Mouse (Mus musculus) urinary bladder, postnatal 10 days (tissue): ENCODE data around the gene Barx2.

Experiments used
- DNase-seq: peaks from one replicate; pipeline ENCODE4 v3.0.0; 2022; ENCODE audit warnings: low spot score

Gene Barx2

DNA sequence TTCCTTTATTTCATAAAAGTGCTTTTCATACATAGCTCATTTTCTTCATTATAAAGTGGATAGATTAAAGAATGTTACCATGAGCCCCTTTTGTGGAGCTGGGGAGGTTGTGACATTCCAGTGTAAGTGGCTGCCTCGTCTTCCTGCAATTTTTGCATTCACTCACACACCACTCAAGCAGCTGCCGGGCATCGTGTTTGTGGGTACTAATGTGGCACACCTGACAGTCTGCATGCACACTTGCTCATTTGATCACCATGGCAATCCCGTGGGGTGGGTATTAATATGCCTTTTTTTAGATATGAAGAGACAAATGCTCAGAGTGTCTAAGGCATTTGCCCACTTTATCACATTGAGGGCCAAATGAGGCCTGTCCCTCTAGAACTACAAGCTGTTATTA, 24.9 kb downstream of the Barx2 start:
- no peak for DNase-seq

- no peak for DNase-seq
These were observed 27.0 kb downstream of the Barx2 start for GRCm38 (mm10) chr9:31886258-31886657.

GRCm38 (mm10) chr9:31882376-31882775, 30.9 kb downstream of the Barx2 start:
- no peak for DNase-seq

DNA sequence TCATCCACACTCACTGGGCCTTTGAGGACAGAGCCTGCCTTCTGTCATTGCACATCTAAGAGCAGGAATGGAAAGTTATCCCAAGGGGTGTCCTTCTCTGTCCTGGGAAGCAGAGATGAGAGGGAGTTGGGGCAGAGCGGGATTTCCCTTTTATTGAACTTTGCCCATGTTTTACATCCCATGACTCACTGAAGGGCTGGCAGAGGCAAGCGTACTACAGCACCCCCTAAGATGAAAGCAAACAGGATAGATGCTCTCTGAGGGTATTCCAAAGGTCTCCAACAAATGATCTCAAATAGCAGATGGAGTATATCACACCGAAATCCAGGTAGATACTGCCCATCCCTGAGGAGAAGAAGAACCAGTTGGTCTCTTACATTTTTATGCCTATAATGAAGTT, 37.7 kb downstream of the Barx2 start:
- DNase-seq: no peak

DNA sequence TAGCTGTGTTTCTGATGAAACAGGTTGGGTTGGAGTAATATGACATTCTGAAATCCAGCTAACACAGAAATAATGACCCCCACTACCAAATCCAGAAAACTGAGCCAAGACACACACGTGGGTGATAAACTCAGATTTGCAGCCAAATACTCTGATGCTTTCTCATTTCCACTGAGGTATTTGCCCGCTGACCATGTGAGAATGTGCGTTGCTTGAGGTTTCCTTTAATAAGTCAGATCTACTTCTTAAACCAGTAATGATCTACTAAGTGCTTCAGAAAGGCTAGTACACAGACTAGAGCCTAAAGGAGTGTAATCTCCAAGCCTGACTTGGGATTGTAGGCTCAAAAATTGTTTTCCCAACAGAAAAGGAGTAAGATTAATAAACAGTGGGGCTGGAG, 39.0 kb downstream of the Barx2 start:
- DNase-seq: no peak

GRCm38 (mm10) chr9:31871410-31871809, 41.9 kb downstream of the Barx2 start:
- no peak for DNase-seq

GRCm38 (mm10) chr9:31868823-31869460, 44.3 kb downstream of the Barx2 start:
- no peak for DNase-seq

- DNase-seq: no peak
These were observed 49.4 kb downstream of the Barx2 start for GRCm38 (mm10) chr9:31863830-31864229.

DNA sequence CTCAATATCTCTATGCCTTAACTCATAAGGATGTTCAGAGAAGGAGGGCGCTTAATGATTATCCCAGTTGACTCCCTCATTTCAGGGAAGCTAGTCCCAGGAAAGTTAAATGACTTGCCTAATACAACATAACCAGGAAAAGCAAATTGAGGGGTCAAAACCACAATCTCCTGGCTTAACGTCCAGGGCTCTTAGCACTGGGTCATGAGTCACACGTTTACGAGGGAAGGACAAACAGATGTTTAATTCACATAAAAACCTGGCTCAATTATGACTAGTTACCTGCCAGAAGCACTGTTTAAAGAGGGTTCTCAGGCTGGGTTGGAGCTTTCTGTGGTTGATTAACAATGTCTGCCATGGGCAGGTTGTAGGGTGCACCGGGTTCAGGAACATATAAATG, 53.8 kb downstream of the Barx2 start:
- no peak for DNase-seq

GRCm38 (mm10) chr9:31858720-31859340, 54.4 kb downstream of the Barx2 start:
- no peak for DNase-seq

DNA sequence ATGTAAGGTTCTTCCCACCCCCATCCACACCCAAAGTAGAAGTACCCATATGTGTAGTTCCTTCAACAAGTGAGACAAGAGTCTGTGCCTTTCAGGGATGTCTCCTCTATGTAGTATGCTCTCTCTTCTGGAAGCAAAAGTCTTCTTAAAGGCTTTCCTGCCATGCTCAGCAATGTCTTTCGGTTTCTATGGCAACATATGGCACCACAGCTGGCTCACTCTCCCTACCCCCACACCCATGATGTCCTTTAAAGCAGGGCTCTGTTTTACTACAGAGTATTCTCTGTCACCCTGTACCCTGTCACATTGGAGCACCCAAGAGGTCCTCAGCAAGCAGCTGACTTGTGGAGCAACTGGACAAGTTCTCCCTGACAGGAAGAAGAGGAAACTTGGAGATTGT, 55.8 kb downstream of the Barx2 start:
- DNase-seq: no peak

DNA sequence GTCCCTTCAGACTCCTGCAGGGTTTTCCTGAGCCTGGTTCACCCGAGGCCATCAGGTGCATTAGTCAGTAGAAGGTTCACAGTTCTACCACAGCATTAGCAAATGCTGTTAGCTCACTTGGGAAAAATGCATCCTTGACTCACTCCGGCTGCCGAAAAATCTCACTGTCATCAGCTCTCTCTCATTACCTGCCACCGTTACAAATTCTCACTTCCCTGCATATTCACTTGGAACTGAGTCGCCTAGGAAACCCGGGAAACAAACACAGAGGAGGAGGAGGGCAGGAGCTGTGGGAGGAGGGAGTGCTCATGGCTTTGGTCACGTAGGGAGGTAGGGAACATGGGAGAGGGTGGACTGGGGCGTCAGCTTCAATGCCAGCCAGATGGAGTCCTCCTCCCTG, 56.8 kb downstream of the Barx2 start:
- no peak for DNase-seq

DNA sequence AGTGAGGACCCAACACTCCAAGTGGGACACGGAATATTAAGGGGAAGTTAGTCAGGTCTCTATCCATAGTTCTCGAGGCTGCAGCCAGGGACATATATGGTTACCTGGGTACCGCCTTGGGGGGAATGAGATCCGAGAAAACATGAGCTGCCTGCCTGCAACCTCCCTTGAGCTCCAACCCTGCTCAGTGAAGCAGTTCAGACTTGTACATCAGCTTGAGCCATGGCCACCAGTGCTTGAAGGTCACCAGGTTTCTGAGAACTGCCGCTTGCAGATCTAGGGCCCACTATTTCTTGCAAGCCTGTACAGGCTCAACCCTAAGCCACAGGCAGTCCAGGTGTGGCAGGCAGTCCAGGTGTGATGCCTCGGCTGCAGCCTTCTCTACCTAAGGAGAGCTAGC, 57.6 kb downstream of the Barx2 start:
- no peak for DNase-seq

DNA sequence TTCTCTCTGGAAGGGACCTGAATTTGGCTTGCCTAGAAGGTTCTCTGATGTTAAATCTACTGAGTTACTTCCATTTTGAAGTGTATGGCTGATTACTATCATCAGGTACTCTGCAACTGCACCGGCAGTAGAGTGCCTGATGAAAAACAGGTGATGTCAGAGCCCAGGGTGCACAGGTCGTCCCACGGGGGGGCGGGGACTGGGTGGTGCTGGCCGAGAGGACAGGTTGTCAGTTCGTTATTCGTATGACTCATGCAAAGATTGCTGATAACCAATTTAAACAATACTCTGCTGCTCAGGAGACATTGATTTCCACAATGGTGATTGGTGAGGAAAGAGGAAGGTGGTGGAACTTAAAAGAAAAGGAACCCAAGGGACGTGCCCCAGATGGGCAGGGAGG, 61.6 kb downstream of the Barx2 start:
- no peak for DNase-seq

- DNase-seq: no peak
These were observed 62.6 kb downstream of the Barx2 start for GRCm38 (mm10) chr9:31850706-31851105.

- DNase-seq: no peak
These were observed 63.9 kb downstream of the Barx2 start for GRCm38 (mm10) chr9:31849387-31849786.

- DNase-seq: no peak
These were observed 68.6 kb downstream of the Barx2 start for GRCm38 (mm10) chr9:31844614-31845013.

DNA sequence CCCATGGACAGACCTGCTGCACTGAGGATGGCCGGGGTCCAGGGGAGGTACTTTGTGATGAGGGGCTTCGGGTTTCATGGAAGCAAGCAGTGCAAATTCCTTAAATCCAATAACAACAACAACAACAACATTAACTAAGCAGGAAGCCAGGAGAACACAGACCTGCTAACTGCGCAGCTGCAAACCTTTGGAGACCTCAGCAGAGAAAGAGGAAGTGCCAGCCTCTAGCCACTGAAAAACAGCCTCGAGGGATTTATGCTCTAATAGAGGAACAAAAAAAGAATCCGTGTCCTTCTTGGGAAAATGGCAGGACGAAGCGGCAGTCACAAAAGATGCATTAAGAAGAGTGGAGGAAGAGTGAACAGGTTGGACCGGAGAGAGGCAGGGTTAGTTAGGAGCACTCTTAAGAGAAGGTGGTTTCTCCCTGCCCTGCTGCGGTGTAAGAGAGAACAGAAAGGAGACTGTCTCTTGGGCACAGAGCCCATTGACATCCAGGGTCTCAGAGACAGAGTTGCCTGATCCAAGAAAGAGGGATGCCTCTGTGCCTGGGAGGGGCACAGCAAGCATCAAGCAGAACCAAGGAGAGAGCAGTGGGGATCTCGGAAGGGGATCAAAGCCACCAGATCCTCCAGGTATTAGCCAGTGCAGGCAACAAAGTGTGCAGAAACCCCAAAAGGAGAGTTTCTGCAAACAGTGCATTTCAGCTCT, 72.0 kb downstream of the Barx2 start:
- DNase-seq: no peak

- DNase-seq: no peak
These were observed 72.7 kb downstream of the Barx2 start for GRCm38 (mm10) chr9:31840571-31840970.

GRCm38 (mm10) chr9:31840037-31840436, 73.2 kb downstream of the Barx2 start:
- DNase-seq: no peak

GRCm38 (mm10) chr9:31839106-31840027, 73.9 kb downstream of the Barx2 start:
- DNase-seq: no peak

- DNase-seq: no peak
These were observed 75.2 kb downstream of the Barx2 start for GRCm38 (mm10) chr9:31838047-31838446.
